Mouse (Mus musculus): Measurements from ENCODE around the gene Nxpe4. TPM values are rescaled to one million over a fixed set of nuclear protein-coding genes. Genes with fewer than 3 reads are reported as not detected.

Gene Nxpe4
- polyA plus RNA-seq, 1 experiment from 2014 or later, result 9.3 TPM

DNA sequence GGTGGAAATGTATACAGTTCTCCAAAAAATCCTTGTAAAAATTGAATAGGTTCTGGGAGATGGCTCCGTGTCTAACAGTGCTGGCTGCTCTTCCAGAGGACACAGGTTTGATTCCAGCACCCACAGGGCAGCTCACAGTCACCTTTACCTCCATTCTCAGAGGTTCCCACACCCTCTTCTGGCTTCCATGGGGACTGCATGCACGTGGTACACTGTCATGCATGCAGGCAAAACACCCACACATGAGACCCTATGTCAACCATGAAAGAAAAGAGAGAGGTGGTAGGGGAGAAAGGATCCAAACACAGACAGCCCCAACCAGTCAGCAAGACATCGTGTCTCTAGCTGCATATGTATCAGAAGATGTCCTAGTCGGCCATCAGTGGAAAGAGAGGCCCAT is 199.0 kb downstream of the Nxpe4 start:
- H3K9me3 ChIP-seq (ENCODE audit: control insufficient read depth, low read length), result no peaks in the 10 kb centered on the region
- WGBS, result 76% methylated on average over 4 of the region's 4 CpGs
- no peak overlapping the region for H3K4me2 ChIP-seq (ENCODE audit: low read depth, low read length)
- no peaks in the 10 kb centered on the region for H3K4me1 ChIP-seq (ENCODE audit: control insufficient read depth, insufficient read depth, low read length)
- no peak overlapping the region for H3K4me3 ChIP-seq (ENCODE audit: low read depth, low read length)
- H3K27me3 ChIP-seq (ENCODE audit: control insufficient read depth, insufficient read depth, low read length), result no peaks in the 10 kb centered on the region
- no peak overlapping the region for H3K9ac ChIP-seq (replicated peaks; ENCODE audit: low read depth, low read length)
- H3K36me3 ChIP-seq (ENCODE audit: control insufficient read depth, insufficient read depth, low read length), result no peaks in the 10 kb centered on the region
- ATAC-seq (ENCODE audit: low read depth), result no peak
- H3K27ac ChIP-seq (ENCODE audit: low read depth, low read length), result no peak overlapping the region

DNA sequence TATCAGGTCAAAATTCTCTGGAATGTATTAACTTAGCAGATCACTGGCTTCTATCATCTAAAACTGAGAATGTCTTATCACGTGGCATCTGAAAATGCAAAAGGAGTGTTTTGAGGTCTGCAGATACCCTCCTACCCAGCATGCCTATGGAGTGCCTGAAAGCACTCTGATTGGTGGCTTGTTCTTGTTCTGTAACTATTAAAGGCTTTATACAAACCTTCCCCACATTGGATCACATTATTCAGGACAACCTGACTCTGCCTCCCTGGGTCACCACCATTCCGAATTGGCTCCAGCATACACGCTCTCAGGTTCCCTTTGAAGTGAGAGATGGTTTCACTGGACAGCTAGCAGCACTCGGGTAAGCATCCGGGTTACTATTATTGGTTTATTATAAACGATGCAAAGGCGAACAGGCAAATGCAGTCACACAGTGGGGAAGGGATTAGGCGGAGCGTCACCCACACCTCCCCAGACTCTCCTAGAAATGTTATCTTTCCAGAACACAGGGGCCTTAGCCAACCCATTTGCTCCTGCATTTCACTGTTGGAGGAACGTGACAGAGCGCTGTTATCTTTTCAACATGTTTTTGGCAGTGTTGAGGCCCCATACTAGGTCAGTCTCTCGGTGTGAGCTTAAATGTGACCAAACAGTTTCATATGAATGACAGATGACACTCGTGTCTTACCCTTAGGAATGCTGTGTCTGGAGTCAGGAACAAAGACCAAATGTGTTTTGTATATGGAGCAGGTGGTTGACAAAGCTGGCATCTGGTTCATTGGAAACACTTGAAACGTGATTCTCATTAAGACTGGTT is 200.2 kb downstream of the Nxpe4 start:
- ATAC-seq (ENCODE audit: low read depth), result no peak
- WGBS, result 78% methylated on average over 14 of the region's 14 CpGs
- H3K9ac ChIP-seq (replicated peaks; ENCODE audit: low read depth, low read length), result no peak overlapping the region
- no peak overlapping the region for H3K4me3 ChIP-seq (ENCODE audit: low read depth, low read length)
- H3K4me1 ChIP-seq (ENCODE audit: control insufficient read depth, insufficient read depth, low read length), result no peaks in the 10 kb centered on the region
- no peak overlapping the region for H3K27ac ChIP-seq (ENCODE audit: low read depth, low read length)
- H3K36me3 ChIP-seq (ENCODE audit: control insufficient read depth, insufficient read depth, low read length), result no peaks in the 10 kb centered on the region
- no peak overlapping the region for H3K4me2 ChIP-seq (ENCODE audit: low read depth, low read length)
- no peaks in the 10 kb centered on the region for H3K27me3 ChIP-seq (ENCODE audit: control insufficient read depth, insufficient read depth, low read length)
- no peaks in the 10 kb centered on the region for H3K9me3 ChIP-seq (ENCODE audit: control insufficient read depth, low read length)

DNA sequence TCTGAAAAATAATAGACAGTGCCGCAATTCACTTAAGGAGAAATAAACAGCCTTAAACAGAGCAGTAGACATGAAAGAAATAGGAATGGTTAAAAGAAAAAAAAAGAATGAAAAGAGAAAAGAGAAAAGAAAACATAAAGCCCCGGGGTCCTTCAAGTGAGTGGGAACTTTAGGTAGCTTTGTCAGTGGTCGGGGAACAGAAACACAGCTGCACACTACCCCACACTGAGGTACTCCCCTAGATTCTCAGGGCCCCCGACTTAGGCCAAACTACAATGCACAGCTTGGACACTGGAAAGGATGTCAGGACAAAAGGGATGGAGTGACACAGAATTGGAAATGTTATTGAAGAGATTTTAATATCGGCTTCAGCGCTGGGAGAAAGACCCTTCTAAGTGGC is 200.9 kb downstream of the Nxpe4 start:
- Histone ChIP-seq H3K9ac (replicated peaks; ENCODE audit: low read depth, low read length) (no peak overlapping the region), H3K4me1 (ENCODE audit: control insufficient read depth, insufficient read depth, low read length) (no peaks in the 10 kb centered on the region), H3K4me3 (ENCODE audit: low read depth, low read length) (no peak overlapping the region), H3K9me3 (ENCODE audit: control insufficient read depth, low read length) (no peaks in the 10 kb centered on the region), H3K4me2 (ENCODE audit: low read depth, low read length) (no peak overlapping the region), H3K36me3 (ENCODE audit: control insufficient read depth, insufficient read depth, low read length) (no peaks in the 10 kb centered on the region), H3K27ac (ENCODE audit: low read depth, low read length) (no peak overlapping the region), H3K27me3 (ENCODE audit: control insufficient read depth, insufficient read depth, low read length) (no peaks in the 10 kb centered on the region)
- no peak for ATAC-seq (ENCODE audit: low read depth)
- WGBS, result 88% methylated on average over 6 of the region's 6 CpGs

DNA sequence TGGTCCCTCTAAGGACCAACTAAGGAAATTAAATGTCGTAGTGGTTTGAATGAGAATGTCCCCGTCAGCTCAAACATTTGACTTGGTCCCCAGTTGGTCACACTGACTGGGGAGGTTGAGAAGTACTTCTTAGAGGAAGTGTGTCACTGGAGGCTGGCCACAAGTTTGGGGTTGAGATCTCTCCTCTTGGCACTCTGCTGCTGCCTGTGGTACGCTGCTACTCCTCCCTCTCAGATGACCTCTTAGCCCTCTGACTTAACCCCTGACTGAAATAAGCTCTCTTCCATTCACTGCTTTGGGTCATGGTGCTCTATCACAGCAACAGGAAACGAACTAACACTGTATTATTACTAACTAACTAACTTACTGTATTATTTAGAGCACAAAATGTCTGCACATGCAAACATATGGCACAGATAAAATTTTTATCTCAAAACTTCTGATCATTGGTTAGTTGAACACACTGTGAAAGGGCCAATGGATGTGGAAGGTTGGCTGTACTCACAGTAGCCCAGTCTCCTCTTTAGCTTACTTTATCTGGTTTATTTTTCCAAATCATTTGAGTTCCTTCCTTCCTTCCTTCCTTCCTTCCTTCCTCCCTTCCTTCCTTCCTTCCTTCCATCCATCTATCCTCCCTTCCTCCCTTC is 211.5 kb downstream of the Nxpe4 start:
- no peak for ATAC-seq (ENCODE audit: low read depth)
- WGBS, result 77% methylated on average over 4 of the region's 4 CpGs
- Histone ChIP-seq H3K27ac (ENCODE audit: low read depth, low read length) (no peak overlapping the region), H3K27me3 (ENCODE audit: control insufficient read depth, insufficient read depth, low read length) (no peaks in the 10 kb centered on the region), H3K4me3 (ENCODE audit: low read depth, low read length) (no peak overlapping the region), H3K9ac (replicated peaks; ENCODE audit: low read depth, low read length) (no peak overlapping the region), H3K36me3 (ENCODE audit: control insufficient read depth, insufficient read depth, low read length) (no peaks in the 10 kb centered on the region), H3K9me3 (ENCODE audit: control insufficient read depth, low read length) (no peaks in the 10 kb centered on the region), H3K4me2 (ENCODE audit: low read depth, low read length) (no peak overlapping the region), H3K4me1 (ENCODE audit: control insufficient read depth, insufficient read depth, low read length) (no peaks in the 10 kb centered on the region)

DNA sequence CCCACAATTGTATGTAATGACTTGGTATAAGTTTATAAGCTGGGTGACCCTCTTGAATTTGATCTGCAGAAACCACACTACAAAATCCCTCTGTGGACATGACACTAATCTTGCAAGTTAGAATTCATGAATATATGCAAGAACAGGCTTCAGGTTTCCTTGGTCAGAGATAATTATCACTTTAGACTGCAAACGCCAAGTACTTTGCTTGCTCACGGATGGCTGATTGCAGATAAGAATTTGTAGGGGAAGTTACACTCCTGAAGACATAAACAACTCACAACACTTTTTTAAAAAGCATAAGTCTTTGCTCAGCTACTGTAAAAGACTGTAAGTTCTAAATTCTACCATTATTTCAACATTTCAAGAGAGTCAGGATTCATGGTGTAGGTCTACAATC is 212.5 kb downstream of the Nxpe4 start:
- no peak overlapping the region for H3K9ac ChIP-seq (replicated peaks; ENCODE audit: low read depth, low read length)
- H3K9me3 ChIP-seq (ENCODE audit: control insufficient read depth, low read length), result no peaks in the 10 kb centered on the region
- no peaks in the 10 kb centered on the region for H3K36me3 ChIP-seq (ENCODE audit: control insufficient read depth, insufficient read depth, low read length)
- no peaks in the 10 kb centered on the region for H3K4me1 ChIP-seq (ENCODE audit: control insufficient read depth, insufficient read depth, low read length)
- WGBS, result 84% methylated on average over 2 of the region's 2 CpGs
- no peaks in the 10 kb centered on the region for H3K27me3 ChIP-seq (ENCODE audit: control insufficient read depth, insufficient read depth, low read length)
- no peak for ATAC-seq (ENCODE audit: low read depth)
- no peak overlapping the region for H3K4me2 ChIP-seq (ENCODE audit: low read depth, low read length)
- no peak overlapping the region for H3K4me3 ChIP-seq (ENCODE audit: low read depth, low read length)
- no peak overlapping the region for H3K27ac ChIP-seq (ENCODE audit: low read depth, low read length)

DNA sequence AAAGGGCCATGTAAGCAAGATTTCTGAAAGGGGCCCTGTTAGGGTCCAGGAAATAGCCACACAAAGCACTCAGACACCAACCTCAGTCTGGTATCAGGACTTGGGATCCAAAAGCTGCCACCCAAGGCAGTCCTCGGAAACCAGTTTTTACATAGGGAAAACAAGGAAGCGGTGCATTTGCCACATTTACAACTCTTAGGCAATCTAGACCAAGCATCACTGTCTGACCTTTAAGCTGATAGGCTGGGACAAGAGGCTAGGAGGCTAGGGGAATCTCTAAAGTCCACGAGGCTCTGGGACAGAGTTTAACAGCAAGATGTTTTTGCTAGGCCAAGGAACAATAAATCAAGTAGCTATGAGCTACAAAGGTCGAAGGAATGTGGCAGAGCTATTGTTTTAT is 226.6 kb downstream of the Nxpe4 start:
- no peak overlapping the region for H3K4me3 ChIP-seq (ENCODE audit: low read depth, low read length)
- no peak overlapping the region for H3K27ac ChIP-seq (ENCODE audit: low read depth, low read length)
- no peak overlapping the region for H3K9ac ChIP-seq (replicated peaks; ENCODE audit: low read depth, low read length)
- 67% methylated on average over 4 of the region's 4 CpGs for WGBS
- no peaks in the 10 kb centered on the region for H3K36me3 ChIP-seq (ENCODE audit: control insufficient read depth, insufficient read depth, low read length)
- no peaks in the 10 kb centered on the region for H3K9me3 ChIP-seq (ENCODE audit: control insufficient read depth, low read length)
- no peak for ATAC-seq (ENCODE audit: low read depth)
- no peaks in the 10 kb centered on the region for H3K4me1 ChIP-seq (ENCODE audit: control insufficient read depth, insufficient read depth, low read length)
- no peak overlapping the region for H3K4me2 ChIP-seq (ENCODE audit: low read depth, low read length)
- H3K27me3 ChIP-seq (ENCODE audit: control insufficient read depth, insufficient read depth, low read length), result no peaks in the 10 kb centered on the region

DNA sequence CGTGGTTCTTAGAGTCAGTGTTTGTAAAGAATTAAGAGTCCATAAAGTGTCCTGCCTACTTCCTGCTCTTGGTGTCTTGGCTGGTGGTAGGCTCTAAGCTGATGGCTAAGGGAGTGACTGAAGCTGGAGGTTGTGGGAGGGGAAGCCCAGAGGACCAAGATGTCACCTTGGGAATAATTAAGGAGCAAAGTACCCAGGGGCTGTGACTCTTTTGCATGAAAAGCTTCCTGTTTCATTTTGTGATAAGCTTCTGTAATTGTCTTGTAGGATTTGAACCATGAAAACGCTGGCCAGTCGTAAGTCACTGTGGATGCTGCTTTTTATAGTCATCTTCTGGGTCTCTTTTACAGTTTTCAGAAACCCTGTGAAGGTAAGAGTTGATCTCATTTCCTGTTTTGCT is 228.2 kb downstream of the Nxpe4 start:
- no peaks in the 10 kb centered on the region for H3K36me3 ChIP-seq (ENCODE audit: control insufficient read depth, insufficient read depth, low read length)
- H3K9ac ChIP-seq (replicated peaks; ENCODE audit: low read depth, low read length), result no peak overlapping the region
- H3K9me3 ChIP-seq (ENCODE audit: control insufficient read depth, low read length), result no peaks in the 10 kb centered on the region
- no peak for ATAC-seq (ENCODE audit: low read depth)
- no peak overlapping the region for H3K27ac ChIP-seq (ENCODE audit: low read depth, low read length)
- H3K4me1 ChIP-seq (ENCODE audit: control insufficient read depth, insufficient read depth, low read length), result no peaks in the 10 kb centered on the region
- H3K27me3 ChIP-seq (ENCODE audit: control insufficient read depth, insufficient read depth, low read length), result no peaks in the 10 kb centered on the region
- 82% methylated on average over 3 of the region's 3 CpGs for whole genome bisulfite sequencing
- H3K4me2 ChIP-seq (ENCODE audit: low read depth, low read length), result no peak overlapping the region
- H3K4me3 ChIP-seq (ENCODE audit: low read depth, low read length), result no peak overlapping the region

DNA sequence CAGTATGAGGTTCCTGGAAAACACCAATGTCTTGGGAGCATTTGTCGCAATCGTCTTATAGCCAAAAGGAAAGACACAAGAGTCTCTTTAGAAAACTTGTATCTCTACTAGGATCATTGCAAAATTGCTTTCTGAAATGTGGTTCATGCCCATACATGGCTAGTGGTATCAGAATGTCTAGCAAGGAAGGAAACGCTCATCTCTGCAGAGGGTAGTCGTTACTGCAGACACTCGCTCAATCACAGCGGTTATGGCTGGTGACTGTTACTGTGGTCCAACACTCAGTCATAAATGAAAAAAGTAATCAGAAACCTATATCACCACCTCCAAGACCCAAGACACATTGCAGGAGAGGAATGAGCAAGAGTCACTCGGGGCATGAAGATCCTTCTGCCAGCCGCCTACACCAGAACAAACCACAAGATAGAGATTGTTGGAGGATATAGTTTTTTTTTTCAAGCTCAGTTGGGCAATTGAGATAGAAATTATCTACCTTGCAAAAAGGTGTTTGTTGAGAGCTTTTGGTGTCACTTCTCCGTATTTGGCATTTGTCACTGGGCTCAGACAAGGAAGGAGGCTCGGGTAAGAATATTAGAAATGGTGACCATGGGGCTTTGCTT is 241.9 kb downstream of the Nxpe4 start:
- Histone ChIP-seq H3K36me3 (ENCODE audit: control insufficient read depth, insufficient read depth, low read length) (no peaks in the 10 kb centered on the region), H3K4me2 (ENCODE audit: low read depth, low read length) (no peak overlapping the region), H3K9me3 (ENCODE audit: control insufficient read depth, low read length) (no peaks in the 10 kb centered on the region), H3K27me3 (ENCODE audit: control insufficient read depth, insufficient read depth, low read length) (no peaks in the 10 kb centered on the region), H3K4me3 (ENCODE audit: low read depth, low read length) (no peak overlapping the region), H3K27ac (ENCODE audit: low read depth, low read length) (no peak overlapping the region), H3K4me1 (ENCODE audit: control insufficient read depth, insufficient read depth, low read length) (no peaks in the 10 kb centered on the region), H3K9ac (replicated peaks; ENCODE audit: low read depth, low read length) (no peak overlapping the region)
- ATAC-seq (ENCODE audit: low read depth), result no peak
- 97% methylated on average over 10 of the region's 10 CpGs for WGBS

DNA sequence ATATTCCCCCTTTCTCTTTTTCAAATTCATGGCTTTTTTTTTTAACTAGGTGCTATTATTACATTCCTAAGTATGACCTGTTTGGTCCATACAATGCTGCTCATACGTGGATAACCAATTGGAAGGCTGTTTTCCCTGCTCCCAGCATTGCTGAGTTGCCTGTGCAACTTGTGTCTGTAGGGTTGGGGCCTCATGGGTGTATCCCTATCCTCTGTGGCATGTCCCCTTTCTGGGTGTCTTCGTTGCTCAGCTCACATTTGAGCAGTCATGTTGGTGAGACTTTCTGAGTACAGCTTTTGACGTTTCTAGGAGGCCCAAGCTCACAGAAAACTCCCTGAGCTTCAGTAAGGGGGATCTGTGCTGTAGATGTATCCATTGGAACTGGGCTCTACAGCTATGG is 242.9 kb downstream of the Nxpe4 start:
- Histone ChIP-seq H3K9ac (replicated peaks; ENCODE audit: low read depth, low read length) (no peak overlapping the region), H3K9me3 (ENCODE audit: control insufficient read depth, low read length) (no peaks in the 10 kb centered on the region), H3K4me2 (ENCODE audit: low read depth, low read length) (no peak overlapping the region), H3K4me3 (ENCODE audit: low read depth, low read length) (no peak overlapping the region), H3K27ac (ENCODE audit: low read depth, low read length) (no peak overlapping the region), H3K4me1 (ENCODE audit: control insufficient read depth, insufficient read depth, low read length) (no peaks in the 10 kb centered on the region), H3K27me3 (ENCODE audit: control insufficient read depth, insufficient read depth, low read length) (no peaks in the 10 kb centered on the region), H3K36me3 (ENCODE audit: control insufficient read depth, insufficient read depth, low read length) (no peaks in the 10 kb centered on the region)
- 66% methylated on average over 3 of the region's 3 CpGs for WGBS
- ATAC-seq (ENCODE audit: low read depth), result no peak

Data from neural tube, embryonic 14.5 days (tissue).